Mouse (Mus musculus) cerebellum, adult 2 months (tissue): ENCODE measurements at regions not wholly inside any gene's neighbourhood (a gene's known extent, or its start where the extent isn't known, plus 50 kb on each side); places are given as distances from the start of the nearest gene placed in this dataset.

Source experiments
- DNase-seq, 2 experiments: peaks; one replicate each; pipeline ENCODE4 v3.0.0; 2021
- H3K27ac ChIP-seq: fragments of 200-500 bp; 2 replicates; pipeline ENCODE4 v1.5.1; 2012; ENCODE audit warnings: low read length, control low read depth, inconsistent platforms; ENCODE audit not compliant: insufficient read depth
- H3K27me3 ChIP-seq: fragments of 200-500 bp; 2 replicates; pipeline ENCODE4 v1.6.1; 2012; ENCODE audit warnings: inconsistent platforms, mild to moderate bottlenecking, low read length, moderate library complexity; ENCODE audit not compliant: control insufficient read depth, insufficient read depth
- H3K4me1 ChIP-seq: fragments of 200-500 bp; 2 replicates; pipeline ENCODE4 v1.6.1; 2011; ENCODE audit warnings: low read length; ENCODE audit not compliant: control insufficient read depth, insufficient read depth
- H3K4me3 ChIP-seq: fragments of 200-500 bp; replicated peaks from 2 replicates; pipeline ENCODE3; 2011; ENCODE audit warnings: mild to moderate bottlenecking, low read depth, low read length, control low read depth; ENCODE audit not compliant: insufficient read depth
- CTCF ChIP-seq: fragments of 200-500 bp; IDR thresholded peaks from 2 replicates; pipeline ENCODE4 v1.5.1; 2011; ENCODE audit warnings: low read depth, mild to moderate bottlenecking, control low read depth, low read length, moderate library complexity, borderline replicate concordance; ENCODE audit not compliant: insufficient read depth
- POLR2A ChIP-seq: fragments of 200-500 bp; IDR thresholded peaks from 2 replicates; pipeline ENCODE4 v1.6.1; 2011; ENCODE audit warnings: low read length, control low read depth, borderline replicate concordance; ENCODE audit not compliant: insufficient read depth
- WGBS: fragments of 180-500 bp; shearing (Covaris S2); methylation state at CpG from one replicate; pipeline ENCODE4 v1.1.7; 2018; 5-methylcytosine and 5-hydroxymethylcytosine counted together

DNA sequence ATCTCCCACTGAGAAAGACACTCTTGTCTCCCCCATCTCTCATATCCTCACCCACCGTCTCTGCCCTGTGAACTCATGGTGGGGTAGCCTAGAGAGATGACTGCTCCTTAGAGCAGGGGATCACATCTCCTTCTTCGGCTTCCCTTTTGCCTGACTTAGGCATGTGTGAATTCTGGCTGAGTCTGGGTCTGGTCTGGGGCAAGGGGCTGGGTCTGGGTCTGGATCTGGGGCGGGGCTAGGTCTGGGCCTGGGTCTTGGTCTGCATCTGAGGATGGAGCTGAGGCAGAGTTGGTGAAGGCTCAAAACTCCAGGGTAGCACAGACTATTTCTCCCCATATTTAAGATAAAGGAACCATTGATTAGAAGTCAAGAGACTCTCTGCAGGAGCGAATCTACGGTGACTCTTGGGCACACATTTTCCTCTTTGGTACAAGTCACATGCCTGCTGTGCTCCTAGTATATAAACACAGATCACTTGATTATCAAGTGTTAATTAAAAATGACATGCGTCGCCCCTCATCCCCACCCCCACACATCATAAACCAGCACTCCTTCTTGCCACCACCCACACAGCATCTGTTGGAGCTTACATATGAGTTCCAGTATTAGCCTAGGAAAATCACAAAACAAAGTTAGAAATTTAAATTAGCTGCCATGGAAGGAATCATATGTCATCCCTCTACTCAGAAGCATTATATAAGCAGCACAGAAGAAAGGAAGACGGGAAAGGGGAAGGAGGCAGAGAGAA is 126.2 kb downstream of the Gm10260 start:
- H3K27ac ChIP-seq = no peak overlapping the region
- no peak for DNase-seq
- H3K4me1 ChIP-seq = peaks cover 4% of the 10 kb centered on the region; the same call in 1 of the 2 replicates
- H3K4me3 ChIP-seq = no peak overlapping the region
- TF ChIP-seq CTCF (no peak), POLR2A (no peak)
- 68% methylated on average over 8 of the region's 8 CpGs for WGBS
- no peaks in the 10 kb centered on the region for H3K27me3 ChIP-seq

DNA sequence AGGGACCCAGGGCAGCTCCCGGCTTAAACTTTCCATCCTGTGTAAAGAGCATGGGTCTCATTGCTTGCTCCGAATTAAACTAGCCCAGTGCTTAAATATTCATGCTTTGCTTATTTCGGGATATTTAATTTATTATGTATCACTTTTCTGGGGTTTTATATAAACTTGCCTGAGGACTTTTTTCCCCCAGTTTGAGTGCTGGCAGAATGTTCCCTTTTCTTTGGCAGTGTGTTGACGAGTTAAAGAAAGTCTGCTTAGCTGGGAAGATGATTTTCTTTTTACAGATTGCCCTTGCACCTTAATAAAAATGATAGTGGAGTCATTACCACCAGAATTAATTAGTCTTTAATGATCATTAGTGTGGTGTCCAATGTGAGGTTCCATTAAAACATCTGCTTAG is 126.9 kb downstream of the Gm10260 start:
- H3K27me3 ChIP-seq = no peaks in the 10 kb centered on the region
- H3K4me1 ChIP-seq = peaks cover 4% of the 10 kb centered on the region; the same call in 1 of the 2 replicates
- no peak overlapping the region for H3K27ac ChIP-seq
- no peak overlapping the region for H3K4me3 ChIP-seq
- WGBS = 89% methylated on average over 4 of the region's 4 CpGs
- no peak for DNase-seq
- TF ChIP-seq POLR2A (no peak), CTCF (no peak)

DNA sequence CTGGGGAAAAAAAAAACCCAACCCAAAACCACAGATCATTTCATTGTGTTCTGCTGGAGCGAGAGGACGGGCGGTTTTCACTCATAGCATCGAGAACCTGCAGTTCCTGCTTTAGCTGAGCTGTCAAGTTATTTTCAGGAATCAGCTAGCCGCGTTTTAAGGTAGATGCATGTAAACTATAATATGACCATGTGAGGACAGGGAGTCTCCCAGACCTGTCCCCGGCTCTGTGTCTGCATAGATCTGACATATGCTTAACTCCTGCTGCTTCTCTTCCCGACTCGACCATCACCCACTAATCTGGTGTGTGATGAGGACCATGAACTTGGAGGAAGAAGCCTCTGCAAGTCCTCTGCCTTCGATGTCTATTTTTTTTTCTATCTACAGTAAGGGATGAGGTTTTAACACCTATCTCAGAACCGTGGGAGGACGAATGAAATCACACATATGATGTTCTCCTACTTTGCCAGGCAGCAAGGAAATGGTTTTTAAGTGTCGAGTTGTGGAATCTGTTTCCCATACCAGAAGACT is 128.5 kb downstream of the Gm10260 start:
- no peaks in the 10 kb centered on the region for H3K27me3 ChIP-seq
- TF ChIP-seq POLR2A = no peak
- TF ChIP-seq CTCF = no peak
- no peaks in the 10 kb centered on the region for H3K4me1 ChIP-seq
- 87% methylated on average over 13 of the region's 13 CpGs for WGBS
- H3K27ac ChIP-seq = no peak overlapping the region
- DNase-seq = no peak
- no peak overlapping the region for H3K4me3 ChIP-seq

DNA sequence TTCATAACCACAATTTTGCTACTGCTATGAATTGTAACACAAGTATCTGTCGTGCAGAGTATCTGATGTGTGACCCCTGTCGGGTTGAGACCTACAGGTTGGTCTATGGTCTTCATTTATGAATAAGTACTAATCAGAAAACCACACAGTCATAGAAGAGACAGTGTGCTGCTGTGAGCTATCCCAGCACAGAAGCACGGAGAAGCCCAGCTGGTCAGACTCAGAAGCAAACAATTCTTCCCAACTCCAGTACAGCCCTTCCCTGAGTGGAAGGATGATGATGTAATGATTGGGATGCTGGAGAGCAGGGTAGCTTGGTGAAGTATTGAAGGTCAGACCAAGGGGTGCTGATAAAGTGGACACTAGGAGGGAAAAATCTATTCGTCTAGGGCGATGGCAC is 129.5 kb downstream of the Gm10260 start:
- H3K4me3 ChIP-seq = no peak overlapping the region
- no peaks in the 10 kb centered on the region; the same call in 1 of the 2 replicates for H3K27me3 ChIP-seq
- TF ChIP-seq CTCF = no peak
- no peak for TF ChIP-seq POLR2A
- no peak for DNase-seq
- no peak overlapping the region for H3K27ac ChIP-seq
- no peaks in the 10 kb centered on the region for H3K4me1 ChIP-seq
- WGBS = 90% methylated on average over 5 of the region's 5 CpGs

DNA sequence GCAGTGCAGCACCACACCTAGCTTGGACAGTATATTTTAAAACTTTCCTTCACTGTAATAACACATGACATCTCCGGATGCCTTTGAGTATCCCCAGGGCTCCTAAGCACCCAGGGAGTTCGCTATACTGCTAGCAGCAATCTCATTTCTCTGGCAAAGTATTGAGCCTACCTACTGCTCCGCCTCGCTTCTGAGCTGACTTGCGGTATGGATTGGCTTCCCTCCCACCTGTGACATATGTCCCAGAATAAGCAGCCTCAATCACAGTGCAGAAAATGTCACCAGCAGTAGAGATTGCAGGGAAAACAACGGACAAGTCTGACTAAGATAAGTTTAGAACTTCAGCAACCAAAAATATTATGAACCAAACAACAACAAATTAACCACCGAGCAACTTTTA is 131.8 kb downstream of the Gm10260 start:
- no peak for DNase-seq
- no peaks in the 10 kb centered on the region for H3K4me1 ChIP-seq
- no peaks in the 10 kb centered on the region; the same call in 1 of the 2 replicates for H3K27me3 ChIP-seq
- WGBS = 62% methylated on average over 7 of the region's 7 CpGs
- H3K4me3 ChIP-seq = no peak overlapping the region
- H3K27ac ChIP-seq = no peak overlapping the region
- TF ChIP-seq CTCF (no peak), POLR2A (no peak)

DNA sequence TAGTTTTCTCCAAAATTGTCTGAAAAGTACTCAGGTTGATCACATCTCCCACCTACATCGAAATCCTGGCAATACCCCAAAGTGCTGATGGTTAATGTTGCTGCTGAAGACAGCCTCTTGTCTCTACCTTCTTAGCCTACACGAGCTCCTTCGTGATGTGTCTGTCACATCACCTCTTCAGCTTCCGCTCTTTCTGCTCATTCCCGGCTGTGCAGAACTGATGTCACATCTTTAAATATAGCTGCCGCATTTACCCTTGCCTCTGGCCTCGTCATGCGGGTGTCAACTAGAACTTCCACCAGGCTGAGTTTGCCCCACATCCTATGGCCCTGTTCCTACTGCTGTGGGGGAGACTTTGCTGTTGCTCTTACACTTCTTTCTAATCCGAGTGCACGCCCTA is 133.2 kb downstream of the Gm10260 start:
- H3K4me1 ChIP-seq = no peaks in the 10 kb centered on the region
- no peak overlapping the region for H3K4me3 ChIP-seq
- no peaks in the 10 kb centered on the region; the same call in 1 of the 2 replicates for H3K27me3 ChIP-seq
- TF ChIP-seq CTCF (no peak), POLR2A (no peak)
- H3K27ac ChIP-seq = no peak overlapping the region
- 91% methylated on average over 10 of the region's 10 CpGs for WGBS
- no peak for DNase-seq

DNA sequence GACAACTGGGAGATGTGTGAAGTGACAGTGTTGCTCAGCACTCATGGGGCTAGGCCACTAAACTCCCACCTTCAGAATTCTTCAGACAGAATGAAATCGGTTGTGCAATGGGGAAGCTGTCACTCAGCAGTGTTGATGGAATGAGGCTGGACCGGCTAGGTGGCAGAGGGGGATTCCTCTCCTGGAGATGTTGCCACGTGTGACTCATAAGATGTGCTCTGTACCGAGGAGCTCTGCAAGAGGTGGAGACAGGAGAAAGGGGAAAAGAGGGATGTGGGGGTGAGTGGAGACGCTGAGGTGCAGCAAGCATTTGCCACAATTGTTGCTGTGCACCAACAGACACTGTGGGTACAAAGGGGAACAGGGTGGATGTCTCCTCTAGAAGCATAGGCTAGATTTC is 133.6 kb downstream of the Gm10260 start:
- no peaks in the 10 kb centered on the region for H3K4me1 ChIP-seq
- H3K27ac ChIP-seq = no peak overlapping the region
- 83% methylated on average over 5 of the region's 5 CpGs for WGBS
- TF ChIP-seq POLR2A = no peak
- no peak for TF ChIP-seq CTCF
- DNase-seq = no peak
- no peaks in the 10 kb centered on the region; the same call in 1 of the 2 replicates for H3K27me3 ChIP-seq
- H3K4me3 ChIP-seq = no peak overlapping the region

DNA sequence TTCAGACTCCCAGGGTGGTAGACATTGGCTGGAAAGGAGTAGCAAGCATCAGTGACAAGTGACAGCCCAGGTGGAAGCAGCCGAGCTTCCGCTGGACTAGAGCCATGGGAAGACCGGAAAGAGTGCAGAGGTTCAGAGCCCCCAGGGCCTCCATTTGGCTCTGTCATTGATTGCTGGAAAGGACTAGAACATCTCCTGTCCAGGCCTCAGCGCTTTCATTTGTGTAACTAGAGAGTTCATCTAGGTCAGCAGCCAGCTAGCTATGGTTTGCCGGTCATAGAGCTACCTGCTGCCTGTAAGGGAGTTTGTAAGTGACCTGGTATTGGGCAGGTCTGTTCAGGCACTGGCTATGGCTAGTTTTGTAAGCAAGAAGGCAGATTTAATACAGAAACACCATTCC is 134.3 kb downstream of the Gm10260 start:
- DNase-seq = no peak
- Histone ChIP-seq H3K4me3 (no peak overlapping the region), H3K27me3 (no peaks in the 10 kb centered on the region; the same call in 1 of the 2 replicates), H3K27ac (no peak overlapping the region), H3K4me1 (no peaks in the 10 kb centered on the region)
- WGBS = 54% methylated on average over 5 of the region's 5 CpGs
- TF ChIP-seq CTCF = no peak
- no peak for TF ChIP-seq POLR2A
